Mouse (Mus musculus): Measurements from ENCODE around the gene Ptpn3. TPM values are rescaled to one million over a fixed set of nuclear protein-coding genes. Genes with fewer than 3 reads are reported as not detected.

Ptpn3 gene
- polyA plus RNA-seq, 1 experiment from 2014 or later, result 2.5 TPM

- no peak overlapping the region for H3K4me3 ChIP-seq (ENCODE audit: low read depth, low read length)
- H3K4me2 ChIP-seq (ENCODE audit: low read depth, low read length), result no peak overlapping the region
- no peaks in the 10 kb centered on the region for H3K27me3 ChIP-seq (ENCODE audit: insufficient read depth, low read length)
- H3K9me3 ChIP-seq (ENCODE audit: low read length), result no peaks in the 10 kb centered on the region
- H3K4me1 ChIP-seq (ENCODE audit: insufficient read depth), result no peaks in the 10 kb centered on the region
- no peak overlapping the region for H3K27ac ChIP-seq (ENCODE audit: low read depth)
- DNase-seq (no peak), ATAC-seq (no peak)
- 58% methylated on average over 8 of the region's 8 CpGs for WGBS (ENCODE audit: insufficient replicate concordance)
- H3K9ac ChIP-seq (replicated peaks), result no peak overlapping the region
- H3K36me3 ChIP-seq (replicated peaks; ENCODE audit: insufficient read depth, low read length), result no peaks in the 10 kb centered on the region
- TF ChIP-seq CTCF (IDR thresholded peaks at IDR 0.05; ENCODE audit: low read depth), result no peak
Measured at GRCm38 (mm10) chr4:57249108-57249507, 52.5 kb downstream of the Ptpn3 start.

- Histone ChIP-seq H3K4me1 (ENCODE audit: insufficient read depth) (no peaks in the 10 kb centered on the region), H3K4me2 (ENCODE audit: low read depth, low read length) (no peak overlapping the region), H3K27me3 (ENCODE audit: insufficient read depth, low read length) (no peaks in the 10 kb centered on the region), H3K9me3 (ENCODE audit: low read length) (no peaks in the 10 kb centered on the region), H3K36me3 (replicated peaks; ENCODE audit: insufficient read depth, low read length) (no peaks in the 10 kb centered on the region), H3K9ac (replicated peaks) (no peak overlapping the region), H3K27ac (ENCODE audit: low read depth) (no peak overlapping the region), H3K4me3 (ENCODE audit: low read depth, low read length) (no peak overlapping the region)
- DNase-seq (no peak), ATAC-seq (no peak)
- no peak for TF ChIP-seq CTCF (IDR thresholded peaks at IDR 0.05; ENCODE audit: low read depth)
- no peak for TF ChIP-seq EP300 (IDR thresholded peaks at IDR 0.05; ENCODE audit: low read depth)
- WGBS (ENCODE audit: insufficient replicate concordance), result 88% methylated on average over 10 of the region's 10 CpGs
Measured at GRCm38 (mm10) chr4:57244874-57245273, 56.8 kb downstream of the Ptpn3 start.

- H3K4me3 ChIP-seq (ENCODE audit: low read depth, low read length), result no peak overlapping the region
- DNase-seq (no peak), ATAC-seq (no peak)
- no peaks in the 10 kb centered on the region for H3K4me1 ChIP-seq (ENCODE audit: insufficient read depth)
- H3K9ac ChIP-seq (replicated peaks), result no peak overlapping the region
- WGBS (ENCODE audit: insufficient replicate concordance), result 59% methylated on average over 11 of the region's 11 CpGs
- no peaks in the 10 kb centered on the region for H3K27me3 ChIP-seq (ENCODE audit: insufficient read depth, low read length)
- no peak overlapping the region for H3K27ac ChIP-seq (ENCODE audit: low read depth)
- no peaks in the 10 kb centered on the region for H3K9me3 ChIP-seq (ENCODE audit: low read length)
- H3K36me3 ChIP-seq (replicated peaks; ENCODE audit: insufficient read depth, low read length), result no peaks in the 10 kb centered on the region
- TF ChIP-seq CTCF (IDR thresholded peaks at IDR 0.05; ENCODE audit: low read depth) (no peak), EP300 (IDR thresholded peaks at IDR 0.05; ENCODE audit: low read depth) (no peak)
- H3K4me2 ChIP-seq (ENCODE audit: low read depth, low read length), result no peak overlapping the region
Measured at GRCm38 (mm10) chr4:57243312-57243711, 58.3 kb downstream of the Ptpn3 start.

- no peak for ATAC-seq
- 79% methylated on average over 10 of the region's 10 CpGs for WGBS (ENCODE audit: insufficient replicate concordance)
- no peaks in the 10 kb centered on the region for H3K9me3 ChIP-seq (ENCODE audit: low read length)
Measured at GRCm38 (mm10) chr4:57240934-57241333, 60.7 kb downstream of the Ptpn3 start.

GRCm38 (mm10) chr4:57240100-57240499 is 61.5 kb downstream of the Ptpn3 start:
- TF ChIP-seq CTCF (IDR thresholded peaks at IDR 0.05; ENCODE audit: low read depth) (no peak), EP300 (IDR thresholded peaks at IDR 0.05; ENCODE audit: low read depth) (no peak)
- no peaks in the 10 kb centered on the region for H3K27me3 ChIP-seq (ENCODE audit: insufficient read depth, low read length)
- no peak overlapping the region for H3K4me3 ChIP-seq (ENCODE audit: low read depth, low read length)
- no peak overlapping the region for H3K27ac ChIP-seq (ENCODE audit: low read depth)
- ATAC-seq, result no peak
- H3K4me2 ChIP-seq (ENCODE audit: low read depth, low read length), result no peak overlapping the region
- no peaks in the 10 kb centered on the region for H3K9me3 ChIP-seq (ENCODE audit: low read length)
- no peak for DNase-seq
- no peak overlapping the region for H3K9ac ChIP-seq (replicated peaks)
- H3K4me1 ChIP-seq (ENCODE audit: insufficient read depth), result 0 out of 2 replicates have a peak, but pooled peaks cover 3% of the 10 kb centered on the region
- H3K36me3 ChIP-seq (replicated peaks; ENCODE audit: insufficient read depth, low read length), result no peaks in the 10 kb centered on the region
- WGBS (ENCODE audit: insufficient replicate concordance), result 74% methylated on average over 7 of the region's 7 CpGs

More at GRCm38 (mm10) chr4:57240934-57241333, 60.7 kb downstream of the Ptpn3 start:
- H3K27me3 ChIP-seq (ENCODE audit: insufficient read depth, low read length), result no peaks in the 10 kb centered on the region
- H3K4me2 ChIP-seq (ENCODE audit: low read depth, low read length), result no peak overlapping the region
- 0 out of 2 replicates have a peak, but pooled peaks cover 3% of the 10 kb centered on the region for H3K4me1 ChIP-seq (ENCODE audit: insufficient read depth)
- no peaks in the 10 kb centered on the region for H3K36me3 ChIP-seq (replicated peaks; ENCODE audit: insufficient read depth, low read length)
- H3K27ac ChIP-seq (ENCODE audit: low read depth), result no peak overlapping the region
- DNase-seq, result no peak
- TF ChIP-seq CTCF (IDR thresholded peaks at IDR 0.05; ENCODE audit: low read depth) (no peak), EP300 (IDR thresholded peaks at IDR 0.05; ENCODE audit: low read depth) (no peak)
- no peak overlapping the region for H3K4me3 ChIP-seq (ENCODE audit: low read depth, low read length)
- H3K9ac ChIP-seq (replicated peaks), result no peak overlapping the region

GRCm38 (mm10) chr4:57239112-57239511 is 62.5 kb downstream of the Ptpn3 start:
- Histone ChIP-seq H3K4me1 (ENCODE audit: insufficient read depth) (0 out of 2 replicates have a peak, but pooled peaks cover 3% of the 10 kb centered on the region), H3K9me3 (ENCODE audit: low read length) (no peaks in the 10 kb centered on the region), H3K4me3 (ENCODE audit: low read depth, low read length) (no peak overlapping the region), H3K27ac (ENCODE audit: low read depth) (no peak overlapping the region), H3K4me2 (ENCODE audit: low read depth, low read length) (no peak overlapping the region), H3K27me3 (ENCODE audit: insufficient read depth, low read length) (no peaks in the 10 kb centered on the region), H3K9ac (replicated peaks) (no peak overlapping the region), H3K36me3 (replicated peaks; ENCODE audit: insufficient read depth, low read length) (no peaks in the 10 kb centered on the region)
- WGBS (ENCODE audit: insufficient replicate concordance), result 60% methylated on average over 6 of the region's 6 CpGs
- DNase-seq (no peak), ATAC-seq (no peak)
- TF ChIP-seq CTCF (IDR thresholded peaks at IDR 0.05; ENCODE audit: low read depth) (no peak), EP300 (IDR thresholded peaks at IDR 0.05; ENCODE audit: low read depth) (no peak)

GRCm38 (mm10) chr4:57238118-57238517 is 63.5 kb downstream of the Ptpn3 start:
- no peak for DNase-seq
- Histone ChIP-seq H3K4me3 (ENCODE audit: low read depth, low read length) (no peak overlapping the region), H3K4me2 (ENCODE audit: low read depth, low read length) (no peak overlapping the region), H3K4me1 (ENCODE audit: insufficient read depth) (0 out of 2 replicates have a peak, but pooled peaks cover 3% of the 10 kb centered on the region), H3K9me3 (ENCODE audit: low read length) (no peaks in the 10 kb centered on the region), H3K27ac (ENCODE audit: low read depth) (no peak overlapping the region), H3K36me3 (replicated peaks; ENCODE audit: insufficient read depth, low read length) (no peaks in the 10 kb centered on the region), H3K9ac (replicated peaks) (no peak overlapping the region), H3K27me3 (ENCODE audit: insufficient read depth, low read length) (no peaks in the 10 kb centered on the region)
- ATAC-seq, result no peak
- TF ChIP-seq CTCF (IDR thresholded peaks at IDR 0.05; ENCODE audit: low read depth) (no peak), EP300 (IDR thresholded peaks at IDR 0.05; ENCODE audit: low read depth) (no peak)
- 74% methylated on average over 7 of the region's 7 CpGs for WGBS (ENCODE audit: insufficient replicate concordance)
